Mouse (Mus musculus): ENCODE measurements around the gene Gm33543.

DNA sequence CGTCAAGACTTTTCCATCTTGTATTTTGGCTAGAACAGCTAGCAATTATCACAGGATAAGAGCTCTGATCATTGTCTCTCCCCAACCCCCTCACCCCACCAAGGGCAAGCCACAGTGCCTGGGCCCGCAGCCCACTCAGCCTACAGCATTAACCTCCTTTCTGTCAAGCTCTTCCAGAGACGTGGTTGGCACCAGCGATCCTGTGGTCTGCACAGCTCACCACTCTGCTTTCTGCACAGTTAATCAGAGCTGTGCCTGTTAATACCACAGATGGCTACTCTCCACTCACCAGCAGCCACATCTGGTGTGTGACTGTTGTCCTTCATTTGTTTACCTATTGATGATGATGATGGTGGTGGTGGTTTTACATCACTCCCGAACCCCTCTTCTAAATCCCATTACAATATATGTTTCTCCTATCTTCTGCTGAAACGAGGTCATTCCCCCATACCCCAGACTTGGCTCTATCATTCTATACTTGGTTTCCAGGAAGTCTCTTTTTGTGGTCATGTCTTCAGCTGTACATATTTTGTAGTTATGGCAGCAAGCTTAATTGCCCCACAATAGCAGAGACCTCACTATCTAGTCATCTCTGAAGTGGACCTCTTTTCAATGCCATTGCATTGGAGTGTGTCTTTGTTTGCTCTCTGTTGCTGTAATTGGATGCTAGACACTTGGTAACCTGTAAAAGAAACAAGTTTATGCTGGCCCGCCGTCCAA is 61.7 kb downstream of the Gm33543 start:
- TF ChIP-seq POLR2A (IDR thresholded peaks at IDR 0.05; ENCODE audit: borderline replicate concordance, insufficient read depth, low read length): no peak
- TF ChIP-seq CTCF (IDR thresholded peaks at IDR 0.05; ENCODE audit: borderline replicate concordance, insufficient read depth, low read depth, low read length): no peak

All from cerebellum, adult 2 months (tissue).